Mouse (Mus musculus): Measurements from ENCODE around the gene Uggt1.

DNA sequence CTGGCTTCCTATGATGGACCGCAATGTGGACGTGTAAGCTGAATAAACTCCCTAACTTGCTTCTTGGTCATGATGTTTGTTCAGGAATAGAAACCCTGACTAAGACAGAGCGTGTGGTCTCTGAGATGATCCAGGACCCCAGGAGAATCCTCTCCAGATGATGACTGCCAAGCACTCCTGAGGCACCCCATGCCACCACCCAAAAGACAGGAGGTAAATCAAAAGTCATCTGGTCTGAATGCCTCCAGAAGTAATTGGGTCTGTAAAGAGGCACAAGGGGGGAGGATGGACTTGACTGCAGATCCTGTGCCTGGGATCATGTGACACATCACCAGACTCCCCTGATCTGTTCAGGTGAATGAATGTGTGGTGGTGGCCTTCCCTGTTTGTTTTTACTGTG lies 131.9 kb downstream of the Uggt1 start:
- no peak for TF ChIP-seq CTCF (IDR thresholded peaks at IDR 0.05; ENCODE audit: borderline replicate concordance, extremely low read depth, insufficient read depth, insufficient read length)
- no peak for TF ChIP-seq POLR2A (IDR thresholded peaks at IDR 0.05; ENCODE audit: borderline replicate concordance, extremely low read depth, insufficient read depth, insufficient read length, poor library complexity, severe bottlenecking)
